Mouse (Mus musculus) kidney, postnatal 36 days (tissue): Measurements from ENCODE around the gene Eps8.

Source experiments
- DNase-seq, 2 experiments: peaks; one replicate each; pipeline ENCODE4 v3.0.0; 2021 to 2022; ENCODE audit warnings: mixed read lengths in 2 of 2

The Eps8 gene

GRCm38 (mm10) chr6:137509341-137510045 lies 145.2 kb downstream of the Eps8 start:
- DNase-seq: no peak

- DNase-seq: no peak
Observed at GRCm38 (mm10) chr6:137508936-137509335, 145.7 kb downstream of the Eps8 start.

- no peak for DNase-seq
Observed at GRCm38 (mm10) chr6:137506563-137506962, 148.1 kb downstream of the Eps8 start.

- DNase-seq: no peak
Observed at GRCm38 (mm10) chr6:137505555-137506227, 149.0 kb downstream of the Eps8 start.

- no peak for DNase-seq
Observed at GRCm38 (mm10) chr6:137504052-137504451, 150.6 kb downstream of the Eps8 start.

- no peak for DNase-seq
Observed at GRCm38 (mm10) chr6:137503462-137503861, 151.2 kb downstream of the Eps8 start.

- DNase-seq: no peak
Observed at GRCm38 (mm10) chr6:137503009-137503408, 151.7 kb downstream of the Eps8 start.

- peak in 1 of 2 experiments; percentile 15 for DNase-seq
Observed at GRCm38 (mm10) chr6:137498781-137499180, 155.9 kb downstream of the Eps8 start.

GRCm38 (mm10) chr6:137497208-137497835 lies 157.4 kb downstream of the Eps8 start:
- DNase-seq: no peak

- DNase-seq: no peak
Observed at GRCm38 (mm10) chr6:137496562-137496961, 158.1 kb downstream of the Eps8 start.

- DNase-seq: no peak
Observed at GRCm38 (mm10) chr6:137495233-137495632, 159.4 kb downstream of the Eps8 start.

- DNase-seq: no peak
Observed at GRCm38 (mm10) chr6:137494801-137495200, 159.9 kb downstream of the Eps8 start.

- DNase-seq: peak in 1 of 2 experiments; percentile 57
Observed at GRCm38 (mm10) chr6:137494136-137494475, 160.6 kb downstream of the Eps8 start.

- no peak for DNase-seq
Observed at GRCm38 (mm10) chr6:137493211-137494135, 161.2 kb downstream of the Eps8 start.

GRCm38 (mm10) chr6:137492582-137492981 lies 162.1 kb downstream of the Eps8 start:
- no peak for DNase-seq

GRCm38 (mm10) chr6:137491659-137492058 lies 163.0 kb downstream of the Eps8 start:
- DNase-seq: no peak

- no peak for DNase-seq
Observed at GRCm38 (mm10) chr6:137490115-137490514, 164.6 kb downstream of the Eps8 start.

- peak; percentile 74 to 79 for DNase-seq
Observed at GRCm38 (mm10) chr6:137487443-137487842, 167.2 kb downstream of the Eps8 start.

GRCm38 (mm10) chr6:137482891-137483290 lies 171.8 kb downstream of the Eps8 start:
- no peak for DNase-seq

- DNase-seq: peak; percentile 47 to 50
Observed at GRCm38 (mm10) chr6:137475695-137476094, 179.0 kb downstream of the Eps8 start.

GRCm38 (mm10) chr6:137473433-137473832 lies 181.2 kb downstream of the Eps8 start:
- DNase-seq: peak; percentile 57 to 65

- DNase-seq: no peak
Observed at GRCm38 (mm10) chr6:137472129-137472528, 182.5 kb downstream of the Eps8 start.
